Mouse (Mus musculus): Measurements from ENCODE around the gene Clspn.
"Not testable (repeated sequence)": the region's sequence is repeated elsewhere in the genome, so short reads cannot be mapped to it uniquely, and the experiment has no call there.

The Clspn gene

DNA sequence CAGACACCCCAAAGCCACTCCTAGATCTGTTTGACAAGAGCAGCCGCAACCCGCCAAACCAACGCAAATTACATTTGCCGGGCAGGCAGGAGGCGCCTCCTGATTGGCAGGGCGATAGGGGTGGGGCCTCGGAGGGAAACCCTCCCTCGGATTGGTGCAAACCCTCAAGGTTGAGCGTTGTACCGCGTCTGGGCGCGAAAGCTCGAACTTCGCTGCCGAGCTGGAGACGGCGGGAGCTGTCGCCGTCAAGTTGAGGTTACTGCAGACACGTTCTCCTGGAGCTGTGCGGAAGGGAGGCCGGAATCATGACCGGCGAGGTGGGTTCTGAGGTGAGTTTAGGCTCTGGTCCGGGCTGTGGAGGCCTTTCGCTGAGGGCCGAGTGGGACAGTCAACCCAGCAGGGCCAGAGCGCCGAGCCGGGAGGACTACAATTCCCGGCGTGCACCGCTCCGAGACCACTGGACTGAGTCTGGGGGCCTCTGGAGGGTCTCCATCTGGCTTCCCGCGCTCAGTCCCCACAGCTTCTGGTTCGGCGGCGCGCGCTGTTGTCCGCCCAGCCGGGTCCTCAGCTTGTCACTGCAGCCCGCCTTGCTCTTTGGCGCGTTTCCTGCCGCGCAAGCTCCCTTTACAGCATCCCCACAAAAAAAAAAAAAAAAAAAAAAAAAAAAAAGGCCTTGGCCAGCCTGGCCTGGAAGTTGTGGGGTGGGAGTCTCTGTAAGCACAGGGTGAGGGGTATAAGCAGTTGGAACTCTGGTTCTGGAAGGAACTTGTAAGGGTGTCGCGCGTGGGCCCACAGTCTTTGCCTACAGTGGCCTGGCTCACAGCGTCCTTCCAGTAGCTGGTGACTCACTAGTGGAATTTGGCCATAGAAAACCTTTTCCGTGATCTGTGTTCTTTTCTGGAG, at the start of gene Clspn:
Gene Clspn, plus strand, starts transcription at position 127 of the 903 bp plus-strand sequence.
- DNase-seq (ENCODE audit: extremely low read depth, insufficient read length, low spot score): peak; percentile 90

DNA sequence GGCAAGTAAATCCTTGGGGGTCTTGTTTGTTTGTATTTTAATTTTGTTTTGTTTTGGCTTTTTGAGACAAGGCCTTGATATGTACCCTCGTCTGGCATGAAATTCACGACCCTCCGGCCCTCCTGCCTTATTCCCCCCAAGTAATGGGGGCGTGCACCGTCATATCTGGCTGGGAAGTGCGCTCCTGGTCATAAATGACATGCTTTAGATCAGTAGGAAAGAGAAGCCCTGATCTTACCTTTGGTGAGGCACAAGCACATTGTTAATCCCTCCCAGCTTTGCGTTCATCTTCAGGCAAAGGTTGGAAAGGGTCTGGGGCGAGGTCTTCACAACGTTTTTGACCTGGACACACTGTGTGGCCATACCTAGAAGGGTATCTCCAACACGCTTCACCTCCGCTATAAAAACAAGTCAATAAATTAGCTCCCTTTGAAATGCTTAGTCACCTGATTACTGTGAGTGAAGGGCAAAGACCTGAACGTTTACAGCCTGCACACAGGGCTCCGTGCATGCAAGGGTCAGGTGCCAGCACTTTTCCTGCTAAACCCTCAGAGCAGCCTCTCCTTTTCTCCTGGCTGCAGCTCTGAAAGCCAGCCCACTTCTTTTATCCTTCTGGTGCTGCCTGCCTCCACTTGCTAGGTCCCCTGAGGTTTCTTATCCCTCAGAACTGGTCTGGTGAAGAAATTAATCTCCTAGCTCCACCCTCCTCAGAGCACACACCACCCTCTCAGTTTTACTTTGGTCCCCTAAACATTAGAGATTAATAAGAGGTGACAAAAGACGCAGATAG, 48.4 kb upstream of the Clspn start:
- DNase-seq (ENCODE audit: extremely low read depth, insufficient read length, low spot score): no peak

DNA sequence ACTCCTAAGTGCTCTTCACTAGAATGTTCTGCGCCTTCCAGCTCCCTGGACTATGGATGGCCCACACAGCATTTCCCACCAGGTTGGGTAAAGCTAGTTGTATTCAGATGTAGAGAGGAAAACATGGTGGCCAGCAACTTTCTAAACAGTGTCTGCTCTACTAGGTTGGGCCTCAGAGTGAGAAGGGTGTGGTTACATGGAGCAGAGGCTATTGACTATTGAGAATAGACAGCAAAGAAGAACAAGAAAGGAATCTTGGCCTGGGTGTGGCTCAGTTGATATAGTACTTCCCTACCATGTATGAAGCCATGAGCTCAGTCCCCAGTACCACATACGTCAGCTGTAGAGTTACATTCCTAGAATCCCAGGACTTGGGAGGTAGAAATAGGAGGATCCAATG, 47.7 kb upstream of the Clspn start:
- DNase-seq (ENCODE audit: extremely low read depth, insufficient read length, low spot score): no peak

DNA sequence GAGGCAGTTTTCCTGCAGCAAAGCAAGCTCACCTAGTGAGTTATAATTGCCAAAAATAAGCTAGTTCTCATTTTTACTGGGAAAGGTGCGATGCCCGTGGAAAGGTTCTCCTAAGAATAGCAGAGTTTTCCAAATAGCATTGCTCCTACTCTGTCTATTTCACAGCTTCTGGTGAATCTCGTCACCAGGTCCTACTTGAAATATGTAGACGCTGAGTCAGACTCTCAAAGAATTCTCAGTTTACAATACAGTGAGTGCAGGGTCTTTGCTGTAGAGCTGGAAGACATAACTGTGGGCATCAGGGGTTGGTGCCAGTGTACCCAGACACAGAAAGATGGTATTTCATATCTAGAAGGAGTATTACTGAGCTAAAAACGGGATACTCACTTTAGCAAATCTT, 45.7 kb upstream of the Clspn start:
- no peak for DNase-seq (ENCODE audit: extremely low read depth, insufficient read length, low spot score)

DNA sequence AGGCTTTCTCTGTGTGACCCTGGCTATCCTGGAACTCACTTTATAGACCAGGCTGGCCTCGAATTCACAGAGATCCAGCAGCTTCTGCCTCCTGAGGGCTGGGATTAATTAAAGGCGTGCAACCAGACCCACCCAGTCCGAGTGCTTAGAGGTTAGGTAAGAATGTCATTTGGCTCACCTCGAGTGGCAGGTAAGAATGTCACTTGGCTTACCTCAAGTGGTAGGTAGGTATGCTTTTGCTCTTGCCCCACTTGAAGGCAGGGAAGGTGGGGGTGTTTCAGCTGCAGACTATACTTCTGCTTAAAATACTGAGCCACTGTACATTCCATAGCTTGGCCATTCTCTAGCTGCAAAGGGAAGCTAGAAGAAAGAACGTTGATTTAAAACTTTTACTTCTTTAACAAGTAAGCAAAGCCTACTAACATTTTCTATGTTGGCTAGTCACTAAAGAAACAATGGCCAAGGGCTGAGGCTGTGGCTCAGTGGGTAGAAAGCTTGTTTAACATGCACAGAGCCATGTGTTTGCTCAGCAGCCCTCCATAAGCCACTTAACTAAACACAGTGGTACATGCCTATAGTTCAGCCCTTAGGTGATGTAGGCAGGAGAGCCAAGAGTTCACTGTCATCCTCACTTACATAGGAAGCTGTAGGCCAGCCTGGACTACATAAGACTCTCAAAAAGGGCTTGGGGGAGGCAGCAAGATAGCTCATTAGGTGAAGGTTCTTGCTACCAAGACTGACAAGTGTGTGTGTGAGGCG, 44.2 kb upstream of the Clspn start:
- DNase-seq (ENCODE audit: extremely low read depth, insufficient read length, low spot score): no peak

DNA sequence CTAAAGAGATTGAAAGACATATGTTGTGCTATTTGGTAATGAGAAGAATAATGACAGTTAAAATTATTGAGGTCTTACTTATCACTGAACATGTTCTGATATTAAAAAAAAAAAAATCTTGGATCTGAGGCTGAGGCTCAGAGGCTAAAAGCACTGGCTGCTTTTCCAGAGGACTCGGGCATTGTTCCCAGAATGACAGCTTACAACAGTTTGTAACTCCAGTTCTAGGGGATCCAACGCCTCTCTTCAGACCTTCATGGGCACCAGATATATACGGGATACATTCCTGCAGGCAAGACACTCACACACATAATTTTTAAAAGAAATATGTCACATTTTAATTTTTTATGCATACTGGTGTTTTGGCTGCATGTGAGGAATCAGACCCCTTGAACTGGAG, 30.6 kb upstream of the Clspn start:
- DNase-seq (ENCODE audit: extremely low read depth, insufficient read length, low spot score): no peak

DNA sequence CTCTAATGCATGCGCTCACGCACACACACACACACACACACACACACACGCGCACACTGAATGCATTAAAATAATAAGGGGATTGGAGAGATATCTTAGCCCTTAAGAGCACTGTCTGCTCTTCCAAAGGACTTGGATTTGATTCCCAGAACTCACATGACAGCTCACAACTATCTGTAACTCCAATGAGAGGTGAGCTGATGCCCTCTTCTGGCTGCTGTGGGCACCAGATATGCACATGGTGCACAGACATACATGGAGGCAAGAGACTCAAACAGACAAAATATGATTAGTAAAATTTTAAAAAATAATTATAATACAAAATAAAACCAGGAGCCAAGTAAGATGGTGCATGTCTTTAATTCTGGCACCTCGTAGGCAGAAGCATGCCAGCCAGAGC, 29.9 kb upstream of the Clspn start:
- DNase-seq (ENCODE audit: extremely low read depth, insufficient read length, low spot score): no peak

DNA sequence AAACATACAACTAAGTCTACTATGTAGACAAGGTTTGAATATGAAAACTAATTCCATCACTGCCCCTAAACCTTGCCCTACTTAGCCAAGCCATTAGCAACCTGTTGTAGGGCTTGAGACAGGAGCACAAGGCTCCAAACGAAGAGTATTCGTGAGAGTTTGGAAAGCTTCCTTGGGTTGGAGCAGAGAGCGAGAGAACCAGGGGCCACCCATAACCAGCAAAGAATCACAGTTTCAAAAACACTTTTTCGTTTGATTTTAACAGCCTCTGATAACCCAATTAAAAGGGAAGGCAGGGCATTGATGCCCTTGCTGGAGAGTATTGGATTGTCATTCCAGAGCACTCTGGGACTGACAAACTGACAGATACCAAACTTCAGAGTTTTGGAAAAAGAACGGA, 24.4 kb upstream of the Clspn start:
- DNase-seq (ENCODE audit: extremely low read depth, insufficient read length, low spot score): no peak

DNA sequence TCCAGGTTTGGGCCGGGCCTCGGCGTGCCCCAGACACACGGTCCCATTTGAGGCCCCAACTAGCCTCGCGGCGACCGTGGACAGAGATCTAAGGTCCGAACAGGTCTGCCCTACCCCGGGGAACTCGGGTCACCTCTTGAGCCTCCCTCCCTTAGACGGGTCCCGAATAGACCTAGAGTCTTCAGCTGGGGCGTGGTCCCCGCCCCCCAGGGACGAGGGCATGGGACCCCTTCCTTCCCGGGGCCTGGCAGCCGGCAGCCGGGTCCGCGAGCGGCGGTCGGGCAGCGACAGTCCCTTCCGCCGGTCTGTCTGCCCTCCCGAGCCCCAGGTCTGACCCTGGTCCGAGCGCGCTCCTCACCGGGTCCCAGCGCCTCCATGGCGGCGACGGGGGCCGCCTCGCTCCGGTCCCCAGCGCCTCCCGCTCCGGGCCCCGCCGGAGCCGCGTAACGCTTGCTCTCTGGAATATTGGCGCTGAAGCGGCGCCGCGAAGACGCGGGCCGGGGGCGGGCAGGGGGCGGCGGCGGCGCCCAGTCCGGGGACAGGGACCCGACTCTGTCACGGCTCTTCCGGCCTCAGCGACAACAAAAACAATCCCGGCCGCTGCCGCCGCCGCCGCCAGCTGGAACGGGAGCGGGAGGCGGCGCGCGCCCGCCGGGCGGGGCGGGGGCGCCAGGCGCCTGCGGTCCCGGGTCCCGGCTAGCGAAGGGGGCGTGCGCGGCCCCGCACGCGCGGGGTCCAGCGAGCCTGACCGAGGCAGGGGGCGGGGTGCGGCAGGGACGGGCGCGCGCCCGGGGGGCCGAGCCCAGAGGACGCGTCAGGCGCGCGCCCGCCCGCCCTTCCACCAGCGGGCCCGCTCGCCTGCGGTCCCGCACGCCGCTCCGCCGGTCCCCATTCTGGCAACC, 23.7 kb upstream of the Clspn start, which contains the start of gene Ago4:
Gene Ago4, minus strand, starts transcription at position 646 of the 902 bp plus-strand sequence.
- DNase-seq (ENCODE audit: extremely low read depth, insufficient read length, low spot score): peak; percentile 10

DNA sequence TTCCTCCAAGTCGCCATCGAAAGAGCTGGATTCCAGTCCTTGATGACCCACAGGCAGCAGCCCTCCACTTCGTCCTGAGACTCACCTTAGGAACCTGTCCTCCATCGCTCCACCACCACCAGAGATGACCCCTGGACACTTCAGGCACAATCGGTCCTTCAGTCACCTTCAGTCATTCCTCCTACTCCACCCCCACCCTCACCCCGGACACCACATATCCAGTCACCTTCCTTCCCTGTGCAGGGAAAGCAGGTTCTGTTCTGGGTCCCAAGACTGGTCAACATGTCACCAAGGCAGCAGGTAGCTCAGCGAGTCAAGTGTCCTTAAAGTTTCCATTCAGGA, 23.0 kb upstream of the Clspn start:
- DNase-seq (ENCODE audit: extremely low read depth, insufficient read length, low spot score): no peak

DNA sequence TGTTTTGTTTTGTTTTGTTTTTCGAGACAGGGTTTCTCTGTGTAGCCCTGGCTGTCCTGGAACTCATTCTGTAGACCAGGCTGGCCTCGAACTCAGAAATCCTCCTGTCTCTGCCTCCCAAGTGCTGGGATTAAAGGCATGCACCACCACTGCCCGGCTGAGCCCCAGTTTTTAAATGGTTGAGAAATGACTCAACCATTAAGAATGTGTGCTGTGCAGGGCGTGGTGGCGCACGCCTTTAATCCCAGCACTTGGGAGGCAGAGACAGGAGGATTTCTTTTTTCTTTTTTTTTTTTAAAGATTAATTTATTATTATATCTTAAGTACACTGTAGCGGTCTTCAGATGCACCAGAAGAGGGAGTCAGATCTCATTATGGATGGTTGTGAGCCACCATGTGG, 21.1 kb upstream of the Clspn start:
- not testable (repeated sequence) for DNase-seq (ENCODE audit: extremely low read depth, insufficient read length, low spot score)

DNA sequence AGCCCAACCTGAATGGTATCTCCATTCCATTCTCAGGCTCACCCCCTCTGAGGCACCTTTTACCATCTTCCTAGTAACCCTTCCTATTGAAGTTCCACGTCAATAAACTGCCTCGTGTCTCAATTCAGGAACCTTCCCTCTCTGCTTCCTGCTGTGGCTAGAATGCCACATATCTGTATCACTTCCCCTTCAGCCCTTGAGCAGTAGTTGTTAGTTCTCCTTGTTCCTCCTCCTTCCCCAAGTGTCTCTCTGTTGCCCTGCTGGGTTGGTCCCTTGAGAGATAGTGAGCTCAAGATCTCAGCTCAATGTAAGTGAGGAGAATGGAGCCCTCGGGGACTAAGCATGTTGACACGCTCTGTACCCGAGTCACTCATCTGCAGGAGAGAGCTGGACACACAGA, 19.9 kb upstream of the Clspn start:
- DNase-seq (ENCODE audit: extremely low read depth, insufficient read length, low spot score): no peak

DNA sequence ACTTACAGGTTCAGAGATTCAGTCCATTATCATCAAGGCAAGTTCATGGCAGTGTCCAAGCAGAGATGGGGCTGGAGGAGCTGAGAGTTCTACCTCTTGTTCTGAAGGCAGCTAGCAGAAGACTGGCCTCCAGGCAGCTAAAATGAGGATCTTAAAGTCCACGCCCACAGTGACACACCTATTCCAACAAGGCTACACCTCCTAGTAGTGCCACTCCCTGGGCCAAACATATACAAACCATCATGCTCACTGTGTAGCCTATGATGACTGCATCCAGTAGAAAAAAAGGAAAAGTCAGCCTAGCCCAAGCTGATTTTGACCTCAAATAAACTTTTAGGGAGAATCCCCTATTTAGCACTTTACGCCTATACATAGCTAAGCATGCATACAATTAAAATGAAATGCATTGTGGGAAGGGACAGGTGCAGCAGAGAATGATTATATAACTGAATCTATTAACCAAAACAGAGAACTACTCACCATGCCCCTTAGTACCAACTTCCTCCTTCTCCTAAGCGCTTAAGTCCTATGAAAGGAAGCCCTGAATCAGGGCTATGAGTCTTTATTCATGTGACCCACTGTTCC, 16.2 kb upstream of the Clspn start:
- DNase-seq (ENCODE audit: extremely low read depth, insufficient read length, low spot score): no peak

DNA sequence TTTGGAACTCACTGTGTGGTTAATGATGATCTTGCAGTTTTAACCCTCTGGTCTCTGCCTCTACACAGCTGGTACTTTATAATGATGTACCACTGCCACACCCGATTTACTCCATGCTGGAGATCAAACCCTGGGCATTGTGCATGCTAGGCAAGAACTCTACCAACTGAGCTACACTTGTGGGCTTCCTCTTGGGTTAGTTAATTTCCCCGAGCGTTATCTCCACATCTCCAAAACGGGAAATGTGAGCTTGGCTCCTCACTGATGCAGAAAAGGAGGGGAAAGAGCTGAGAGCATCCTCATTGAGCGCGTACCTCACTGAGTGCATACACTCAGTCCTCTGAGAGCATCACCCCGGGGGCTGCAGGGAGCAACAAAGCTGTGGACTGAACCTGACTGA, 13.9 kb upstream of the Clspn start:
- no peak for DNase-seq (ENCODE audit: extremely low read depth, insufficient read length, low spot score)

DNA sequence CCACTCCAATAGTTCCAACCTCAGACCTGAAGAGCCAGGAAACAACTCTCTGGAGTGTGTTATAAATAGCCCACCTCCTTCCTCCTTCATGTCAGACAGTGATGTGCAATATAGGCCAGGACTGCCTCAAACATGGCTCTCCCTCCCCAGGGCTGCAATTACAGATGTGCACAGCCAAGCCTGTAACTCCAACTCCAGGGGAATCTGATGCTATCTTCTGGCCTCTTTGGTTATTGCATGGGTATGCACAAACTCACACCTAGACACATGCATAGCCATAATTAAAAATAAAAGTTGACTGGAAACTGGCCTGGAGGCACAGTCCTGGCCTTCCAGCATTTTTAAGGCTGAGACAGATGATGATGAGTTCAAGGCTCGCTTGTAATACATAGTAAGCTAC, 11.7 kb upstream of the Clspn start:
- no peak for DNase-seq (ENCODE audit: extremely low read depth, insufficient read length, low spot score)

DNA sequence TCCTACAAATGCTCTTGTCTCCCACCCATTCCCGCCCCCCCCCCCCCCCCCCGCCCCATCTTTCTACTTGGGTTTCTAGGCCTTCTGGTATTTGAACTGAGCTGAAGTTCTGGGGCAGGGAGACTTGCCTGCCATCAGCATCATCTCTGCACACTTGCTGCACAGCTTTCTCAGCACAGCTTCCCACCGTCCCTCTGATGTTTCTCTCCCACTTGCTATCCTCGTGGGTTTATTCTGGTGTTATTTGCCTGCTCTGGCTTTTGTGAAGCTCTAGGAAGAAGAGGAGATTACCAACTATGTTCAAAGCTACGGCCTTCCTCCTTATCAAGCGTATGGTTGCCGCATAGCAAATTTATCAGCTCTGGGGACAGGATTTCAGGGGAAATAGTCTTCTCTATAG, 11.0 kb upstream of the Clspn start:
- DNase-seq (ENCODE audit: extremely low read depth, insufficient read length, low spot score): no peak

DNA sequence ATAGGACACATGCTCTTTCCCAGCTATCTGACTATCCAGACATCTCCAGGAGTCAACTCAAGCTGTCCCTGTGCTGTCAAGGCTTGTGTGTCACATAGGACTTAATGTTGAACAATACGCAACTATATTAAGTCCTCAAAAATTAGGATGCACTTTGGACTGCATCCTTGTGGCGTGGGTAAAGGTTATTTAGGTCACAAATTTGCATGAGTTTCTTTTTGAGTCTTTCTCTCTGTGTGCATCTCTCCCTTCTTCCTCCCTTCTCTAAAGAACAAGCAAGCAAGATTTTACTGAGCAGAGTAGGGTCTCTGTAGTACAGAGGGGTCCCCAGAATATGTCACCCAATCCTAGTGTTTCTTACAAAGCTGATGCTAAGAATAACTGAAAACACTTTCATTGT, 10.6 kb upstream of the Clspn start:
- no peak for DNase-seq (ENCODE audit: extremely low read depth, insufficient read length, low spot score)

DNA sequence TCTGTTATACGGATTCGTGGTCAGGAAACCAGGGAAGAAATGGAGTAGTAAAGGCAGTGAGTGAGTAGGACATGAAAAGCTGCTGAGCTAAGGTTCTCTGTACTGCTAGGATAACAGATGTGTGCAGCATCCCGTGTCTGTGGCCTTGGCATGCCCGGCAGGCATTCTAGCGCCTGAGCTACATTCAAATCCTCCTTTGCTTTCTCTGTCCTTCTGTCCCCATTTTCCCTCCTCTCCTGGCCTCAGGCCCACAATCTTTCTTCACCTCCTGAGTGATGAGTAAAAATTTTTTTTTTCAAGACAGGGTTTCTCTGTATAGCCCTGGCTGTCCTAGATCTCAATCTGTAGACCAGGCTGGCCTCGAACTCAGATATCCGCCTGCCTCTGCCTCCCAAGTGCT, 4.6 kb upstream of the Clspn start:
- no peak for DNase-seq (ENCODE audit: extremely low read depth, insufficient read length, low spot score)

DNA sequence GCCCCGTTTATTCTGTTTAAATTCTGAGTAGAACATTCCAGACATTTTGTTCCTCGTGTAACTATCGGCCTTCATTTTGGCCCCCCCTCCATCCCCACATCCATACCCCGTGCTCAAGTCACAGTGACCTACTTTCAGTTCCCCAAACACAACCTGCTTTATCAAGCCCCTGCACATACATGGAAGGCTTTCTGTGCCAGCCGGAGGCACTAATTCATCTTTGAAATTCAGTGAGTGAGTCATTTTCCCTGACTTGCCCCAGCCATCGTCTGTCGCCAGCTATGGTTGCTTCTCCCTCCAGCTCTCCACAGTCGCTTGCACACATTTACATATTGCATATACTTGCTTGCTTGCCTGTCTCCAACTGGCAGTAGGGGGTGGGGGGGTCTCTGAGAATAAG, 3.6 kb upstream of the Clspn start:
- DNase-seq (ENCODE audit: extremely low read depth, insufficient read length, low spot score): no peak

DNA sequence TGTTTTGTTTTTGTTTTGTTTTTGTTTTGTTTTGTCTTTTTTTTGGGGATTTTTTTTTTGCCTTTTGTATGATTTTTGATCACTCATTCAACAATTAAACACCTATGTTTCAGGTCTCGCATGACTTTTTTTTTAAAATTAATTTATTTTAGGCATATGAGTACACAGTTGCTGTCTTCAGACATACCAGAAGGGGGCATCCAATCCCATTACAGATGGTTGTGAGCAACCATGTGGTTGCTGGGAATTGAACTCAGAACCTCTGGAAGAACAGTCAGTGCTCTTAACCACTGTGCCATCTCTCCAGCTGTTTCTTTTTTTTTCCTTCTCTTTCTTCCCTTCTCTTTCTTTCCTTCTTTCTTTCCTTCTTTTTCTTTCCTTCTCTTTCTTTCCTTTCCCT, 3.0 kb upstream of the Clspn start:
- no peak for DNase-seq (ENCODE audit: extremely low read depth, insufficient read length, low spot score)

Measured in 3134 (cell line).